Mouse (Mus musculus) stomach, postnatal 0 days (tissue): ENCODE data around the gene Nme2. TPM values are rescaled to one million over a fixed set of nuclear protein-coding genes. Genes with fewer than 3 reads are reported as not detected.
"Not testable (repeated sequence)": the region's sequence is repeated elsewhere in the genome, so short reads cannot be mapped to it uniquely, and the experiment has no call there.

Experiments
- ATAC-seq: fragments of 200-750 bp; cut with Nextera tagmentation; 2 replicates; pipeline ENCODE4 v1.8.0; 2017; ENCODE audit not compliant: low FRiP score, low TSS enrichment
- DNase-seq: peaks from one replicate; pipeline ENCODE4 v3.0.0-alpha.2; 2016; ENCODE audit warnings: low spot score
- H3K27ac ChIP-seq: fragments of 300-500 bp; sonication (generic); replicated peaks from 2 replicates; pipeline ENCODE4 v1.5.1; 2014; ENCODE audit warnings: mild to moderate bottlenecking, control low read depth
- H3K27me3 ChIP-seq: fragments of 300-500 bp; sonication (generic); 2 replicates; pipeline ENCODE4 v1.6.1; 2014; ENCODE audit warnings: low read length; ENCODE audit not compliant: control insufficient read depth, insufficient read depth
- H3K36me3 ChIP-seq: fragments of 300-500 bp; sonication (generic); 2 replicates; pipeline ENCODE4 v1.6.1; 2014; ENCODE audit warnings: low read length, mixed read lengths; ENCODE audit not compliant: control insufficient read depth, insufficient read depth
- H3K4me1 ChIP-seq: fragments of 300-500 bp; sonication (generic); replicated peaks from 2 replicates; pipeline ENCODE4 v1.6.1; 2014; ENCODE audit warnings: antibody characterized with exemption; ENCODE audit not compliant: control insufficient read depth, insufficient read depth
- H3K4me2 ChIP-seq: fragments of 300-500 bp; sonication (generic); replicated peaks from 2 replicates; pipeline ENCODE4 v1.6.1; 2014; ENCODE audit warnings: low read depth, mild to moderate bottlenecking, control low read depth, moderate library complexity
- H3K4me3 ChIP-seq: fragments of 300-500 bp; sonication (generic); 2 replicates; pipeline ENCODE4 v1.5.1; 2014; ENCODE audit warnings: low read depth, low read length, control low read depth
- H3K9ac ChIP-seq: fragments of 300-500 bp; sonication (generic); 2 replicates; pipeline ENCODE4 v1.6.1; 2014; ENCODE audit warnings: mild to moderate bottlenecking, low read length, control low read depth, mixed read lengths
- H3K9me3 ChIP-seq: fragments of 300-500 bp; sonication (generic); 2 replicates; pipeline ENCODE4 v1.6.1; 2016; ENCODE audit warnings: low read length; ENCODE audit not compliant: control insufficient read depth
- CTCF ChIP-seq: IDR thresholded peaks from 2 replicates; pipeline ENCODE4 v1.5.1; 2016; ENCODE audit warnings: antibody characterized with exemption, low read depth, mild to moderate bottlenecking, moderate library complexity
- EP300 ChIP-seq: optimal IDR thresholded peaks from 2 replicates; pipeline ENCODE3; 2016; ENCODE audit warnings: antibody characterized with exemption
- WGBS: fragments of 180-500 bp; shearing (Covaris S2); extraction: QIAGEN DNeasy Blood & Tissue Kit; methylation state at CpG from one replicate; pipeline ENCODE4 v1.1.7; 2014; 5-methylcytosine and 5-hydroxymethylcytosine counted together
- polyA plus RNA-seq: library from polyadenylated mRNA; unstranded; fragments of >200 nt; fragmentation: Nextera tagmentation; extraction: Ambion mirVana; gene quantifications from 2 replicates; pipeline ENCODE4 v1.2.1, GENCODE M21; 2015

The Nme2 gene
- polyA plus RNA-seq, 1 experiment from 2014 or later, result 433 TPM

GRCm38 (mm10) chr11:93929106-93929505, 27.0 kb downstream of the Nme2 start:
- TF ChIP-seq CTCF (0 out of 2 replicates have a peak, but pooled peaks have one; percentile 20), EP300 (no peak)

GRCm38 (mm10) chr11:93915019-93915418, 41.0 kb downstream of the Nme2 start:
- not testable (repeated sequence) for H3K4me1 ChIP-seq, H3K9me3 ChIP-seq, H3K4me2 ChIP-seq, H3K9ac ChIP-seq, H3K27ac ChIP-seq, H3K4me3 ChIP-seq, H3K27me3 ChIP-seq, DNase-seq, ATAC-seq
- WGBS, result 95% methylated on average over 2 of the region's 2 CpGs
- peaks cover 13% of the 10 kb centered on the region; the same call in 1 of the 2 replicates for H3K36me3 ChIP-seq

More at GRCm38 (mm10) chr11:93929106-93929505, 27.0 kb downstream of the Nme2 start:
- Histone ChIP-seq H3K4me2 (no peak overlapping the region), H3K9ac (no peak overlapping the region), H3K27ac (no peak overlapping the region), H3K27me3 (no peaks in the 10 kb centered on the region), H3K9me3 (no peaks in the 10 kb centered on the region), H3K4me3 (no peak overlapping the region), H3K36me3 (peaks cover 20% of the 10 kb centered on the region), H3K4me1 (no peaks in the 10 kb centered on the region)
- DNase-seq (no peak), ATAC-seq (no peak)

- no peaks in the 10 kb centered on the region for H3K4me1 ChIP-seq
- H3K27me3 ChIP-seq, result no peaks in the 10 kb centered on the region
- no peak for ATAC-seq
- H3K27ac ChIP-seq, result no peak overlapping the region
- 71% methylated on average over 3 of the region's 3 CpGs for WGBS
- DNase-seq, result no peak
- TF ChIP-seq CTCF (no peak), EP300 (no peak)
- no peak overlapping the region for H3K4me2 ChIP-seq
- no peak overlapping the region for H3K4me3 ChIP-seq
- H3K9ac ChIP-seq, result no peak overlapping the region
- H3K36me3 ChIP-seq, result peaks cover 12% of the 10 kb centered on the region; the same call in 1 of the 2 replicates
- no peaks in the 10 kb centered on the region for H3K9me3 ChIP-seq
Observed at GRCm38 (mm10) chr11:93911603-93912002, 44.5 kb downstream of the Nme2 start.

GRCm38 (mm10) chr11:93908829-93909228, 47.2 kb downstream of the Nme2 start:
- DNase-seq, result no peak
- Histone ChIP-seq H3K4me2 (no peak overlapping the region), H3K4me1 (no peaks in the 10 kb centered on the region), H3K27me3 (no peaks in the 10 kb centered on the region), H3K9me3 (no peaks in the 10 kb centered on the region), H3K4me3 (no peak overlapping the region), H3K9ac (no peak overlapping the region), H3K27ac (no peak overlapping the region), H3K36me3 (peaks cover 15% of the 10 kb centered on the region)
- TF ChIP-seq EP300 (no peak), CTCF (no peak)
- ATAC-seq, result no peak
- whole genome bisulfite sequencing, result 80% methylated on average over 9 of the region's 9 CpGs

GRCm38 (mm10) chr11:93907839-93908238, 48.2 kb downstream of the Nme2 start:
- no peaks in the 10 kb centered on the region for H3K27me3 ChIP-seq
- DNase-seq (no peak), ATAC-seq (no peak)
- TF ChIP-seq CTCF (no peak), EP300 (no peak)
- H3K27ac ChIP-seq, result no peak overlapping the region
- H3K36me3 ChIP-seq, result peaks cover 12% of the 10 kb centered on the region
- 64% methylated on average over 3 of the region's 3 CpGs for WGBS
- H3K4me2 ChIP-seq, result no peak overlapping the region
- H3K4me3 ChIP-seq, result no peak overlapping the region
- H3K9ac ChIP-seq, result no peak overlapping the region
- no peaks in the 10 kb centered on the region for H3K9me3 ChIP-seq
- no peaks in the 10 kb centered on the region for H3K4me1 ChIP-seq

- no peak for TF ChIP-seq CTCF
- no peak for TF ChIP-seq EP300
- Histone ChIP-seq H3K9ac (no peak overlapping the region), H3K27ac (no peak overlapping the region), H3K27me3 (no peaks in the 10 kb centered on the region), H3K9me3 (no peaks in the 10 kb centered on the region), H3K4me3 (no peak overlapping the region), H3K4me2 (no peak overlapping the region), H3K36me3 (peaks cover 12% of the 10 kb centered on the region), H3K4me1 (no peaks in the 10 kb centered on the region)
- WGBS, result 80% methylated on average over 4 of the region's 4 CpGs
- ATAC-seq, result no peak
- no peak for DNase-seq
Observed at GRCm38 (mm10) chr11:93906834-93907233, 49.2 kb downstream of the Nme2 start.

Other genes starting within 250 kb of the Nme2 start
- 16.4 and 17.5 TPM in 2 replicates for gene Utp18, start 70.5 kb downstream of the Nme2 start, polyA plus RNA-seq
- gene Mbtd1, start 70.4 kb downstream of the Nme2 start, polyA plus RNA-seq, result 8.9 and 9.0 TPM in 2 replicates
- 239 and 273 TPM in 2 replicates for gene Gm20390, start 12.0 kb upstream of the Nme2 start, polyA plus RNA-seq
- gene Nme1, start 12.3 kb upstream of the Nme2 start, polyA plus RNA-seq, result 93.8 and 106 TPM in 2 replicates
- gene Spag9, start 39.8 kb upstream of the Nme2 start, polyA plus RNA-seq, result 30.2 and 32.5 TPM in 2 replicates